Mouse (Mus musculus): ENCODE measurements around the gene Epn3.

Epn3 gene

DNA sequence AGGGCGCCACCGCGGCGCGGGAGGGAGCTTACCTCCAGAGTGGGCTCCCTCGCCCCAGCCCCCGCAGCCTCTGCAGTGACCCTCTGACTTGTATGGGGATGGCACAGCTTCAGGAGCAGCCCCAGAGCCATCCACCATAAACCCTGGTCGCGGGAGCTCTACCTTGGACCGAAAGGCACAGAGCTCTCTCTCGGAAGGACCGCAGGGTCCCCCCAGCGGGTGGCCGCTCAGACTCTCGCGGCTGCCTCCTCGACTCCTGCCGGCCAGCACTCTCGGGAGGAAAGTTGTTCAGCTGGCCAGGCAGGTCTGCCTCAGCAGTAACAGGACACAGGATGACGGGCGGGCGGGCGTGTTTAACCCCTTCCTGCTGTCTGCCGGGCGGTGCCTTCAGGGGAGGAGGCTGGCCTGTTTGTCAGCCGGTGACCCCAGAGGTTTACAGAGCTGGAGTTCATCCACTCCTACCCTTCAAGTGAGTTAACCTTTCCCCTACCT is at the start of gene Epn3:
Gene Epn3, minus strand, starts transcription at position 314 of the 492 bp plus-strand sequence.
- DNase-seq (ENCODE audit: low read depth, low spot score): no peak

DNA sequence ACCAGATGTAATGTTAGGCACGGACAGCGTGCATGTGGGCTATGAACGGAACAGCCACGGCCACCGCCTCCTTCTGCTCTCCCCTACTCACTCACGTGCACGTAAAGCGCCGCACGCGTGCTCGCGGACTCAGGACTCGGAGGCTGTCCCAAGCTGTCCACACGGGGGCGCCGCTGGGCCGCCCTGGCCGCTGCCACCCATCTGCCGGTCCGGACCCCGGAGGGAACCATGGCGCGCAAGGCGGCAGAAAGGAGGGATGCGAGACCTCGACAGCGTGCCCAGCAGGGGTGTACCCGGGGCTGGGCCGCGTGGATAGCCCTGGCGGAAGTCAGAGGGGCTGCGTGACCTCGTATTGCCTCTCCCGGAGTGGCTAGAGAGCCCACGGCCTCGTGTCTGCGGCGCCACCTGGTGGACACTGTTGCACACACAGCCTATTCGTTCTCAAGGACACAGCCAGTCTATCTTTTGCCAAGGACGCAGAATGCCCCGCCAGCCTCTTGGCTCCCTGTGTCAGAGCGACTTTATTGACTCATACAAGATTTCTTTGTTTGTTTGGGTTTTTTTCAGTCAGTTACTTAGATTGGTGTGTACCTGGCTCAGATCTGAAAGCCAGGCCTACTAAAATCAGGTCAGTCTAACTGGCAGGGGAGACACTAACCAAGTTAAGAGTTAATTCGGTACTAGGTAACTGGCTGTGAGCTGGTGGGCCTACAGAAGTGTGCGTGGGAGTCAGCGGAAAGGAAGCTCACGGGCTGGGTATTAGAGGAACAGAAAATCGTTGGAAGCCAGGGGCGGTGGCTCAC is 49.3 kb upstream of the Epn3 start, which contains the start of gene Rsad1:
Gene Rsad1, minus strand, starts transcription at position 368 of the 803 bp plus-strand sequence.
- peak; percentile 81 for DNase-seq (ENCODE audit: low read depth, low spot score)

DNA sequence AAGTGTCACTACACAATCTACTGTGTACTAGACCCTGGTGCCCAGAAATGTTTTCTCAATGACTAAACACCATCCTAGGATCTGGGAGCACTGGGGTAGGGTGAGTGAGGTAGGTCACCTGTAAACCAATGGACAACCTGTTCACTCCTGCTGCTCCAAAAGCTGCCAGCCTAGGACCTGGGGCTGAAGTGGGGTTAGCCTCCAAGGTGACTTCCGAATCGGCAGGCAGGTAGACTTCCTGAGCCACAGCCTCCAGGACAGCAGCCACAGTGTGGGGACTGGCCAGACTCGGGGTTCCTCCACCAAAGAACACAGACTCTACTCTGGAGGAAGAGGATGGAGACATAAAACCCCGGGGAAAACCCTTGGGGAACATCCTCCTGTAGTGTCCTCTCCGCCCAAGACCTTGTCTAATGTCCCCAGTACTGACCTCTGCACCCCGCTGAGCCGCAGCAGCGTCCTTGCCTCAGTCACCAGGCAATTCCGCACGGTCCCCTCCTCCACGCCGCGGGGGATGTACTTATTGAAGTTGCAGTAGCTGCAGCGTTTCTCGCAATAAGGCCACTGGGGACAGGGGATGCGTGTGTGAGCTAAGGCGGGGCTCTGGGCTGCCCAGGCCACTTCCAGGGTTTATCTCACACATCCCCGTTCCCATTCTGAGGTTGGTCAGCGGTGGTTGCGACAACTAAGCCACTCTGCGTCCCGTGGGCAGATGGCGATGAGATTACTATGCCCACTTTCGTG is 48.4 kb upstream of the Epn3 start:
- DNase-seq (ENCODE audit: low read depth, low spot score): no peak

DNA sequence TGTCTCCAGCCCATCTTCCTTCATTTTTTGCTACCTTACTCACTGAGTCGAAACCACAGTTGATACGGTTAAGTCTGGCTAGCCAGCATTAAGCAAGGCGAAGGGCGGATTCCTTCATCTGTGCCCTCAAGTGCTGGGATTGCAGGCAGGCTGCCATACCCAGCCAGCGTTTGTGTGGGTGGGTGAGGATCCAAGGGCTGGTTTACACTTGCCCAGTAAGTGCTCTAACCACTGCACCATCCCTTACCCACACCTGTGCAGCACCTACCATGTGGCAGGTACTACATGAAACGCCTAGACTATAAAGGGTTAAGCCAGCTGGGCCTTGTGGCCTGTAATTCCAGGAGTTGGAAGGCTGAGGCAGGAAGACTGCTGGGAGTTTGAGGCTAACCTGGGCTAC is 47.5 kb upstream of the Epn3 start:
- DNase-seq (ENCODE audit: low read depth, low spot score): no peak

DNA sequence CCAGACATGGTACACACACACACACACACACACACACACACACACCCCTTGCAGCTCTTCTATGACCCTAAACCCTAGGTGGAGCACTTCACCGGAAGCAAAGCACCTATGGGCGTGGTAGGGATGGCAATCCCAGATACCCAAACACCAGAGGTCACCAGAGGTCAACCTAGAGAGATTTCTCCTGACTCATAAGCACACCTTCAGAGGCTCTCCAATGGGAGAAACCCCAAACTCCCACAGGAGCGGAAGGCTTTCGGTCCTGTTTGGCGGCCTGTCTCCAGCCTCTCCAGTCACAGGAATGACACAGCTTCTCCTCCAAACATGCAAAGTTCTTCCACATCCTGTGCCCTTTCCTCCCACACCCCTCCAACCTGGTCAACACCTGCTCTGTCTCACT is 46.6 kb upstream of the Epn3 start:
- no peak for DNase-seq (ENCODE audit: low read depth, low spot score)

DNA sequence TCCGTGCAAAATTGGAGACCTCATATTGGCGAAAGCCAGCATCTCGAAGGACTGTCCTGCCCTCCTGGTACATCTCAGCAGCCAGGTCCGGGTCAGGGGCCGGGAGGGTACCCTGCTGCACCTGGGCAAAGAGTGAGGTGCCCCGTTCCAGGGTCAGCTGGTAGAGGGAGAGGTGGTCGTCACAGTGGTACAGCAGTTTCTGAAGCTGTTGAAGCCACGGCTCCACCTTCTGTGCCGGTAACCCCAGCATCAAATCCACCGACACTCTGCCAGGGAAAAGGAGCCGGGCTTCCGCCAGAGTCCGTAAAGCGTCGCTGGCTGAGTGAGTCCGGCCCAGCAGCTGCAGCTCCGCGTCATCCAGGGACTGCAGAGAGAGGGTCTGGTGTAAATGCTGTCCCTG is 44.6 kb upstream of the Epn3 start:
- no peak for DNase-seq (ENCODE audit: low read depth, low spot score)

DNA sequence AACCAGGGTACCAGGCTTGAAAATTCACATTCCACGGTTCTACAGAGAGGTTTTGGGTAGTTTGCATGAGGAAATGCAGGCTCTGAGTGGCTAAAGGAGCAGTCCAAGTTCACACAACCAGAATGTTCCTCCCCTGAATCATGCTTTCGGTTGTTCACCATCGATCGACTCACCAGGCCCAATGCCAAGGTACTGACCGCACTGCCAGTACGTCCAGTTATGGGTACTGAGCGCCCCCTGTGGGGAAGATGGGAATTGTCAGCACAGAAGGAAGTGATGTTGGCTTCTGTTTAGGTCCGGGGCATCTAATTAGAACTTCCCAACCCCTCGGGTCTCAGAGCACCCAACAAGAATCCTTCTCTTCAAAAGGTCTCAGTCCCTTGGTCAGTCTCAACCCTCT is 44.2 kb upstream of the Epn3 start:
- no peak for DNase-seq (ENCODE audit: low read depth, low spot score)

DNA sequence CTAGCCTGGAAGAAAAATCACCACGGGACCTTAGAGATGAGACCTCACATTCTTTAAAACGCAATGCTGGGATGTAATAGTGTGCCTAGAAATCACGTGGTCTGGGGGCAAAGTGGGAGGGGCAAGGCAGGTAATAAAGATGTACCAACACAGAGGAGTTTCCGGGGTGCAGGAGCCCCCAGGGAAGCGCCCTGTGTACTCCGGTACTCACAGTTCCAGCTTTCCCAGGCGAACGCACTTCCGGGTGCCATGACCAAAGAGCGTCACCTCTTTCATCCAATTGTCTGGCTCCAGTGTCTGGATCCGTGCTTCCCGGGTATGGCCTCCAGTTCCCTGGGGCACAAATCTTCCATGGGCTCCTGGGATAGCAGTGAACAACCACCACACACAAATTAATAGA is 43.6 kb upstream of the Epn3 start:
- DNase-seq (ENCODE audit: low read depth, low spot score): no peak

DNA sequence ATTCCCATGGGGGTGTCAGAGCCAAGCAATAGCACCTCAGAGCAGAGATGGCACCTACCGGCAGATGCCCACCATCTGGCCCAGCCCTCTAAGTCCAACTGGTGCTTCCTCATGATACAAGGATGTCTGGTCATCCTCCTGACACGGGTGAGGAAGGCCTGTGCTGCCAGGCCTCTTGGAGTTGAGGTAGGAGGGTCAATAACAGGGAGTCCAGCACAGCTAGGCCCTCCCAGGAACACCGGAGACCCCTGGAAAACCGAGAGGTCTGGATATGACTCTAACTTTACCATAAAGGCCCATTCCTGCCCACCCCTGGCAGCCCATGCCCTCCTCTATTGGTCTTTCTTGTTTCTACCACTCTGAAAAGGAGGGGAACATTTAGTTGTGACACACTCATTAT is 42.6 kb upstream of the Epn3 start:
- DNase-seq (ENCODE audit: low read depth, low spot score): no peak

DNA sequence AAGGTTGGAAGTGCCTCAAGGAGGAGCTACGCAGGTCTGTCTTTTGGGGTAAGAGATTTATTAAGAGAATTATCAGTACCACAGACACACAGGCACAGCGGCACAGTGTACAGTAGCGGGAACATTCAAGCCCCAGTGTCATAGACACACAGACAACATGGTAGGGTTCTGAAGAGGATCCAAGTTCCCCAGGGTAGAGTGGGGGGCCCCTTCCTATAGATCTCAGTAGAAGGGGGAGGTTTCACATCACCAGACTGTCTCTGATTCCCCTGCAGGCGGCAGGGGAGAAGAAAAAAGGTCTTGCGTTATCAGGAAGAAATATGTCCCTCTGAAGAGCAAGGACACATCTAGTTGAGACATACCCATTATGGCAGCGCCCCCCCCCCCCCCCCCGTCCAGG is 40.0 kb upstream of the Epn3 start:
- DNase-seq (ENCODE audit: low read depth, low spot score): no peak

DNA sequence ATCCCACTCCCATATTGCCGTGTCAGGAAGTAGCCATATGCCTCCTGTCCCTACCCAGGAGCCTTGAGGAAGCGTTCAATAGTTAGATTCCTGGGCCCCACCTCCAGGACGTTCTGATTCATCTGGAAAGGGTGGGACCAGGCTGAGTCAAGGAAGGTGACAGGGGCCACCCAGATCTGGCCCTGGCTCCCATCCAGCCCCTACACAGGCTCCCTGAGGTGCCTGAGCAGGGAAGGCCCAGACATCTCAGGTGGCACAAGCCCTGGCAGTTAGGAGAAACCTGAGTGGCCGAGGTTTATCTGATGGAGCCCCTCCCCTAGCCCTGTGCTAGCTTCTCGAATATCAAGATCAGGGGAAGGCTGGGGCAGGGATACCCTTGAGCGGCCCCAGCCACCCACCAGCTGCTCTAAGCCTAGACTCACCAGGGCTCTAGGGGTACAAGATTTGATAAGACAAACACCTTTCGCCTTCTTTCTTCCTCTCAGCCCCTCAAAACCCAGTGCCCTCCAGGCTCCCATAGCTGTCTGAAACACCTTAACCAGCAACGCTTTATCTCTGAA is 39.0 kb upstream of the Epn3 start:
- DNase-seq (ENCODE audit: low read depth, low spot score): no peak

DNA sequence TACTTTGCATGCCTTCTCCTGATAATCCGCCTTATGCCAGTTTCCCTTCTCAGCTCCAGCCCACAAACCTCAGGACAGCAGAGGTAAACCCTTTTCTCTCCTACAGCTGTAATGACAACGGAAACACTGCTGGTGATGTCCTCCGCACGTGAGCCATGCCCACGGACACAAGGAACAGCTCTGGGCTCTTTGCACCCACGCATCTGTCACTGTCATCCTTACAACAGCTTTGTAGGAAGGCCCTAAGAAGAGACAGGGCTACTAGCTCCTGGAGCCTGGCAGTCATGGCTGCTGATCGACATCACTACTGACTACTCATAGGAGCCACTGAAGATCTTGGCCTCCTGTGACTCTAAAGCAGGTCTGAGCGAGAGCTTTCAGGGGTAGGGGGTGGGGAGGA is 33.4 kb upstream of the Epn3 start:
- DNase-seq (ENCODE audit: low read depth, low spot score): no peak

DNA sequence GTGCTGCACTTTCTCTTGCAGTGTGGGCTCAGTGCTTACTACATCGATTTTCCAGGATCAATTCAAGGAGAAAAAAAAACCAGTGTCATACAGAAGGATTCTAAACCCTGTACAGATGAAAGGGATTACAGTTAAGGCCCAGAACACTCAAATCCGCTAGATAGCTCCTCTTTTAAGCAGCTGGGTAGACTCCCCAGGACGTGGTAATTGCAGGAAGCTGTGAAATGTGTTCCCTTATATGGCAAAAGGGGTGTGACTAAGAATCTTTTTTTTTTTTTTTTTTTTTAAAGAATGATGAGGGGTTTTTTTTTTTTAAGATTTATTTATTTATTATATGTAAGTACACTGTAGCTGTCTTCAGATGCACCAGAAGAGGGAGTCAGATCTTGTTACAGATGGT is 29.1 kb upstream of the Epn3 start:
- no peak for DNase-seq (ENCODE audit: low read depth, low spot score)

DNA sequence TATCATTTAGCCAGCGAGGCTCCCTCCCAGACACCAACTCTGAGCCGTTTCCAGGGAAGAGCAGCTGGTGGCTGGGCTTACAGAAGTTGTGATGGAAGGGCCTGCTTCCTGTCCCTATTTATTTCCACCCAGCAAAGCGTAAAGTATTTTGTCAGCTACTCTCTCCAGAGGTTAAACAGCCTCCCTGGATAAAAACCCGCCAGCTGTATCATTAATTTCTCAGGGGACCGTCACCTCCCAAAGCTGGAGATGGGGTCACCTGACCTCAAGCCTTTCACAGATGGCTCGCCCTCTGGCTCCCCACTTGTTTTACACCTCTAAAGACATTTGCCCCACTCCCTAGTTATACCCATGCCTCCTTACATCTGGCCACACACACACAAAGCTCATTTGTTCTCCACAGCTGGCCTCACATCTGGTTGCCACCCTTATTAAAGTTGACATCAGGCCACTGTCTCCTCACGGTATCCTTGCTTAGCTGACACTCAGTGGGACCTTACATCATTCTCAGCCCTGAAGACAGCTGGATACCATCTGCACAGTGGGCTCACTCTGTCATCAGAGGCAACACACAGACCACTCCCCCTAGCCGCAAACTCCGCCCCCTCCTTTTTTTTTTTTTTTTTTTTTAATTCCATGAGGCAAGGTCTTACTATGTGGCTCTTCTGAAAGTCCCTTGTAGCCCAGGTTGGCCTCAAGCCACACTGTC is 26.6 kb upstream of the Epn3 start:
- DNase-seq (ENCODE audit: low read depth, low spot score): no peak

DNA sequence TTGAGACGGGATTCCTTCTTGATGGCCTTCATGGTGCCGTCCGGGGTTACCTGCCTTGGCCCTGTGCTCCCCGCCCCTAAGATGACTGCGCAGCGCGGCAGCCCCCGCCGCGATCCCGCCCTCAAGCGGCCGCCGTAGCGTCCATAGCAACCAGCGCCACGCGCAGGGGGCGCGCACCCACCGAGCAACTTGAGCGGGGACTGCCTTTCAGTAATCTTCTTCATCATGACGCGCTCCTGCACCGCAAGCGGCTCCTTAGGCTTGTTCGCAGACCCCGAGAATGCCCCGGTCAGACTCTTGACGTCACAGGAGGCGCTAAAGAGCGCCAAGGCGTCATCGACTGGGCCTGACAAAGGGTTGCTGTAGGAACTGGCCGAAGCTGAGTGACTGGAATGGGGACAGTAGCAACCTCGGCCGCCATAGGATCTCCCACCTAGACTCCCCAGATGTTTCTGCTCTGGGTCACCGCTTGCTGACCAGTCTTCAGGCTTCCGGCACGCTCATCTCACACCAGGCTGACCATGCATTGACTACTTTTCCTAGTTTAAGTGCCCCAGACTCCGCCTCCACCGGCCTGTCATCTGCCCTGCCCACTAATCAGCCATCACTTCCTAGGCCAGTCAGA is 21.6 kb upstream of the Epn3 start, which contains the start of gene Mycbpap:
Gene Mycbpap, minus strand, starts transcription at position 524 of the 625 bp plus-strand sequence.
- DNase-seq (ENCODE audit: low read depth, low spot score): peak; percentile 49

DNA sequence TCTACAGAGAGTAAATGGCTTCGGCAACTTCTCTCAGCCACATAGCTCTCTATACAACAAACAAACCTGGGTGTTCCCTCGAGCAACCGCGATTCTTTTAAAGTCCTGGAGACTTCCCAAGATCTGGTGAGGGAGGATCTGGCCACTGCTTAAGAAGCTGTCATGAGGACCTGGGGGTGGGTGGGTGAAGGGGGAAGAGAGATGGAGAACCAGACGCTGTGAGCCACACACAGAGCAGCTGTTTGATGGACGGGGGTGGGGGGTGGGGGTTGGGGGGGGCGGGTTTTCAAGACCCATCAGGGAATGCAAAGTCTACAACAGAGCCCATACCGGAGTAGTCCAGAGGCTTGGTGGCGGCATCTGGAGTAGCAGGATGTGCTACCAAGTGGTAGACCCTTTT is 13.7 kb upstream of the Epn3 start:
- DNase-seq (ENCODE audit: low read depth, low spot score): no peak

DNA sequence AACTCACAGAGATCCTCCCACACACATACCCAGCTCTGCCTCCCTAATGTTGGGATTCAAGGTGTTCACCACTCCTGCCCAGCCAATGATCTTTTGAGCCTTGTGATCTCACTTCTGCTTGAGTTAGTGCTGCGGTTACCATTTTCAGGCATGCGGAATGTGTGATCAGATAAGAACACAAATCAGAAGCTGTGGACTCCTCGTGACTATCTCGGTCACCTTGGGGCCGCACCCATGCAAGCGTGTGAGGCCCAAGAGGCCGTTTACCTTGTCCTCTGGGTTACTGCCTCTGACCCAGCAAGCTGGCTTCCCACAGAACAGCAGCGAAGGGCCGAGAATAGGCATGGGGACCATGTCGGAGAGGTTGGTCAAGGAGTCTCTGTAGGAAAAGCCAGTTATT is 9.2 kb upstream of the Epn3 start:
- DNase-seq (ENCODE audit: low read depth, low spot score): no peak

DNA sequence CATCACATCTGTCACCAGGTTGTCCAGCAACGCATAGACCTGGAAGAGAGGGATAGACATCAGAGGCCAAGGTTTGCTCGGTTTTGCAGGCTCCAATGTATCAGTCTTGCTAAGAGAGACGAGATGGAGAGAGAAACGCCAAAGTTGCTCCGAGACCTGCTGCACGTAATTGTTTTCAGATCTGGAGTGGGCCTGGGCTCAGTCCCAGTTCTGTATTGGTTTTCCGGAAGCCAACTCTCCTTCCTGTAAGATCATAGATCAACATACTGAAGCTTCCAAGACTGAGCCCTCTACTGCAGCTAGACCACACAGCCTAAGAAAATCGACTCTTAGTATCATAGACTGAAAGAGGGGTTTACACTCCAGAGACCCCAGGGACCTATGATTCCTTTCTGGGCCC is 1.7 kb upstream of the Epn3 start:
- no peak for DNase-seq (ENCODE audit: low read depth, low spot score)

DNA sequence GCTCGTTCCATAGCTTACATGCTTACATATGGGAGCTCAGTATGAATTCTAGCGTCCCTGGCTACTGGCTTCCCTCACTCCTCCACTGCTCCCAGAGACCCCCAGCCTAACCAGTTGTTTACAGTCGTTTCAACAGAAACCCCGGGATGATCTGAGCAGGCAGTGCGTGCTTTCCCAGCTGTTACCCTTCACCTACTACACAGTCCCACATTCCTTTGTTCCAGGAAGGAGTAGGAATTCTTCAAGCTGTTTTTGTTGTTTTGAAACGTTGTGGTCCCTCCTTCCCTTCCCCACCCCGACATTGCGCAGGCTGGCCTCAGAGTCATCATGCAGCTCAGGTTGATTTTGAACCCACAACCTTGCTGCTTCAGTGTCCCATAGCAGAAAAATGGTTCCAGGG is 588 bp upstream of the Epn3 start:
- DNase-seq (ENCODE audit: low read depth, low spot score): no peak

DNA sequence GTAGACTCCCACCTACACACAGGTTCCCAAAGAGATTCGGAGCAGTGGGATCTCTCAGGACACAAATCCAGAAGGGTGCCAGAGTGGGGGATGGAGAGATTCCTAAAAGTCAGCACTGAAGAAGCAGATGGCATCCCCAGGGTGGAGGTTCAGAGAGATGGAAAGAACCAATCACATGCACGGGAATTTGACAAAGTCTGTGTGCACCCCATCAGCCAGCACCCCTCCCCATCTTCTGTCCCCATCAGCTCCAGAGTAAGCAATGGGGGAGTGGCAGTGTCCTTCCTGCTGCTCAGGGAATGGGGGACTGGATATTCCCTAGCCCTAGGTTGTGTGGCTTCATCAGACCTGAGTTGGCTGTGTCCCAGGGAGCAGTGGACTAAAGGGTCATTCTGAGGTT is 739 bp downstream of the Epn3 start:
- no peak for DNase-seq (ENCODE audit: low read depth, low spot score)
